In the genomic region with DNA sequence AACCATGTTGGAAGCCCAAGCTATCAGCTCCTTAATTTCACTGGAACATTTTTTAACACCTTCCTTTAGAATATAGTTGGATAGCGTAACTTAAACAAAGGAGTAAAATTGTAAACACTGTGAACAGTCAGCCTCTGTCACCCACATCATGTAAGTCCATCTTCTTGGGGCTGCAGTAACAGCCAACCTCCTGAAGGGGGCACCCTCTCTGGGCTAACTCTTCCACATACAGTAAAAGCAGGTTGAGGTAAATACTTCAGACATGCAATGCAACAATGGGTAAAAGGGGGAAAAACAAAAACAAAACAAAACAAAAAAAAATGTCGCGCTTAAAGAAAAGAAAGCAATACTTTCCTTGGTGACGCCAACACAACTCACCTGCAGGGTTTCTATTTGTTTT, we compare ENCODE assay signal across 11 mouse cellular contexts.
DNase-seq lines count a peak whose midpoint lies in the region; ATAC-seq and TF ChIP-seq lines count a peak whose summit lies in the region.
"Had no signal": no experiment of that assay in that cellular context is flagged by ENCODE, and none has a peak within 500 bp of the region (broad histone marks: within the 10 kb centered on the region; RNA-seq: fewer than 3 reads in every experiment).

No protein-coding gene starts in this region.

- peak; percentile 47 for DNase-seq in liver, adult 2 months (ENCODE audit: extremely low read depth, low read depth, low spot score)
- DNase-seq in G1E (ENCODE audit: low spot score) = no peak
- no peak for DNase-seq in ovary, postnatal 10 days (ENCODE audit: low spot score)
- DNase-seq in forebrain, embryonic 10.5 days (ENCODE audit: extremely low spot score, low spot score) = no peak
- no peak for DNase-seq in urinary bladder, adult 18-20 months (ENCODE audit: low spot score in 2 of 2)
- DNase-seq: heart, postnatal 36 days; right cerebral cortex, postnatal 4 days had no signal

- H3K4me3 ChIP-seq in liver, adult 2 months (ENCODE audit: insufficient read depth, low read depth, low read length) = no peak overlapping the region
- H3K4me3 ChIP-seq in liver, embryonic 12.5 days = no peak overlapping the region
- H3K4me3 ChIP-seq in G1E (ENCODE audit: low read depth, low read length) = no peak overlapping the region
- H3K4me3 ChIP-seq in small intestine, adult 2 months (ENCODE audit: low read depth, low read length) = no peak overlapping the region
- no peak overlapping the region for H3K4me3 ChIP-seq in forebrain, embryonic 10.5 days
- H3K4me3 ChIP-seq: limb, embryonic 15.5 days had no signal

- ATAC-seq in liver, embryonic 12.5 days = no peak
- no peak for ATAC-seq in G1E (ENCODE audit: extremely low read depth, insufficient number of reproducible peaks, low FRiP score, poor library complexity, severe bottlenecking)
- peak; percentile 54; the same call in 1 of the 2 replicates for ATAC-seq in common myeloid progenitor, adult 5-6 weeks (replicated peaks; ENCODE audit: low read depth, poor library complexity, severe bottlenecking)

- H3K79me2 ChIP-seq in liver, adult 2 months (ENCODE audit: control insufficient read depth, insufficient read depth, low read length) = no peaks in the 10 kb centered on the region

- H3K27ac ChIP-seq in liver, adult 2 months (replicated peaks; ENCODE audit: insufficient read depth, low read depth, low read length) = no peak overlapping the region
- H3K27ac ChIP-seq in liver, embryonic 12.5 days = no peak overlapping the region
- no peak overlapping the region for H3K27ac ChIP-seq in small intestine, adult 2 months (ENCODE audit: insufficient read depth, low read depth, low read length)
- H3K27ac ChIP-seq in forebrain, embryonic 10.5 days = no peak overlapping the region
- H3K27ac ChIP-seq: limb, embryonic 15.5 days had no signal

- H3K36me3 ChIP-seq in liver, adult 2 months (ENCODE audit: control insufficient read depth, insufficient read depth, low read length) = peaks cover 18% of the 10 kb centered on the region
- H3K36me3 ChIP-seq in liver, embryonic 12.5 days = peaks cover 87% of the 10 kb centered on the region
- H3K36me3 ChIP-seq in G1E (replicated peaks) = peaks cover 86% of the 10 kb centered on the region
- peaks cover 63% of the 10 kb centered on the region for H3K36me3 ChIP-seq in small intestine, adult 2 months (ENCODE audit: control insufficient read depth, insufficient read depth, low read length)
- H3K36me3 ChIP-seq in forebrain, embryonic 10.5 days (replicated peaks) = peaks cover 61% of the 10 kb centered on the region

- H3K27me3 ChIP-seq in liver, adult 2 months (ENCODE audit: control insufficient read depth, insufficient read depth, low read length) = no peaks in the 10 kb centered on the region
- H3K27me3 ChIP-seq in liver, embryonic 12.5 days (replicated peaks) = no peaks in the 10 kb centered on the region
- H3K27me3 ChIP-seq in G1E (ENCODE audit: insufficient read depth, low read length) = no peaks in the 10 kb centered on the region
- no peaks in the 10 kb centered on the region for H3K27me3 ChIP-seq in small intestine, adult 2 months (ENCODE audit: control insufficient read depth, insufficient read depth, low read length)
- H3K27me3 ChIP-seq in forebrain, embryonic 10.5 days (ENCODE audit: poor library complexity, severe bottlenecking) = no peaks in the 10 kb centered on the region
- H3K27me3 ChIP-seq: limb, embryonic 15.5 days had no signal

- H3K9me3 ChIP-seq in liver, embryonic 12.5 days (replicated peaks) = no peaks in the 10 kb centered on the region
- H3K9me3 ChIP-seq in G1E (replicated peaks) = no peaks in the 10 kb centered on the region
- H3K9me3 ChIP-seq in forebrain, embryonic 10.5 days = no peaks in the 10 kb centered on the region
- H3K9me3 ChIP-seq: limb, embryonic 15.5 days had no signal

- H3K4me2 ChIP-seq in liver, embryonic 12.5 days = no peak overlapping the region
- H3K4me2 ChIP-seq: limb, embryonic 15.5 days had no signal

- TF ChIP-seq CTCF in liver, adult 2 months (IDR thresholded peaks at IDR 0.05; ENCODE audit: low read depth, low read length) = peak; percentile 65
- TF ChIP-seq CTCF in G1E (IDR thresholded peaks at IDR 0.05; ENCODE audit: low read depth, low read length) = peak; percentile 87
- peak; percentile 57; the same call in 1 of the 2 replicates for TF ChIP-seq CTCF in small intestine, adult 2 months (IDR thresholded peaks at IDR 0.05; ENCODE audit: extremely low read depth, insufficient read length, insufficient replicate concordance, low read depth, low read length)

- no peak for TF ChIP-seq POLR2A in liver, adult 2 months (IDR thresholded peaks at IDR 0.05; ENCODE audit: extremely low read depth, insufficient read depth, low read length)
- TF ChIP-seq POLR2A in small intestine, adult 2 months (IDR thresholded peaks at IDR 0.05; ENCODE audit: low read depth, low read length) = no peak

- WGBS in liver, adult 2 months = 96% methylated on average over 4 of the region's 4 CpGs
- 88% methylated on average over 4 of the region's 4 CpGs for WGBS in liver, embryonic 12.5 days (ENCODE audit: insufficient replicate concordance)
- 97% methylated on average over 4 of the region's 4 CpGs for WGBS in small intestine, adult 2 months
- 91% methylated on average over 4 of the region's 4 CpGs for WGBS in forebrain, embryonic 10.5 days

- H3K9ac ChIP-seq in liver, adult 2 months (ENCODE audit: low read depth, low read length) = no peak overlapping the region
- H3K9ac ChIP-seq in liver, embryonic 12.5 days = no peak overlapping the region
- H3K9ac ChIP-seq: limb, embryonic 15.5 days had no signal

- H3K4me1 ChIP-seq in liver, adult 2 months (ENCODE audit: control insufficient read depth, insufficient read depth, low read length) = no peaks in the 10 kb centered on the region
- H3K4me1 ChIP-seq in liver, embryonic 12.5 days = no peaks in the 10 kb centered on the region
- peaks cover 6% of the 10 kb centered on the region for H3K4me1 ChIP-seq in G1E (ENCODE audit: insufficient read depth, low read depth, low read length)
- no peaks in the 10 kb centered on the region for H3K4me1 ChIP-seq in small intestine, adult 2 months (ENCODE audit: control insufficient read depth, insufficient read depth, insufficient read length, low read length)
- peaks cover 10% of the 10 kb centered on the region for H3K4me1 ChIP-seq in forebrain, embryonic 10.5 days
- H3K4me1 ChIP-seq: limb, embryonic 15.5 days had no signal
